Mouse (Mus musculus) limb, embryonic 15.5 days (tissue): ENCODE data around the gene Cd248. TPM values are rescaled to one million over a fixed set of nuclear protein-coding genes. Genes with fewer than 3 reads are reported as not detected.

Source experiments
- ATAC-seq: fragments of 200-750 bp; cut with Nextera tagmentation; 2 replicates; pipeline ENCODE4 v1.8.0; 2017; ENCODE audit warnings: low read depth, moderate TSS enrichment; ENCODE audit not compliant: insufficient number of reproducible peaks, low FRiP score, low TSS enrichment
- H3K27ac ChIP-seq: fragments of 300-500 bp; sonication (generic); 2 replicates; pipeline ENCODE4 v1.5.1; 2015; ENCODE audit warnings: moderate library complexity, mild to moderate bottlenecking, inconsistent platforms
- H3K27me3 ChIP-seq: fragments of 300-500 bp; sonication (generic); 2 replicates; pipeline ENCODE4 v1.6.1; 2015; ENCODE audit warnings: inconsistent platforms
- H3K36me3 ChIP-seq: fragments of 300-500 bp; sonication (generic); 2 replicates; pipeline ENCODE4 v1.6.1; 2015; ENCODE audit warnings: inconsistent platforms
- H3K4me1 ChIP-seq: fragments of 300-500 bp; sonication (generic); 2 replicates; pipeline ENCODE4 v1.6.1; 2015; ENCODE audit warnings: inconsistent platforms
- H3K4me2 ChIP-seq: fragments of 300-500 bp; sonication (generic); 2 replicates; pipeline ENCODE4 v1.6.1; 2015; ENCODE audit warnings: mild to moderate bottlenecking, inconsistent platforms
- H3K4me3 ChIP-seq: fragments of 300-500 bp; sonication (generic); 2 replicates; pipeline ENCODE4 v1.5.1; 2015; ENCODE audit warnings: mild to moderate bottlenecking, inconsistent platforms
- H3K9ac ChIP-seq: fragments of 300-500 bp; sonication (generic); 2 replicates; pipeline ENCODE4 v1.6.1; 2015; ENCODE audit warnings: inconsistent platforms
- H3K9me3 ChIP-seq: fragments of 300-500 bp; sonication (generic); 2 replicates; pipeline ENCODE4 v1.6.1; 2016; ENCODE audit warnings: inconsistent platforms
- WGBS: fragments of 180-500 bp; shearing (Covaris S2); methylation state at CpG from one replicate; pipeline ENCODE4 v1.1.7; 2015; 5-methylcytosine and 5-hydroxymethylcytosine counted together
- polyA plus RNA-seq: library from polyadenylated mRNA; unstranded; fragments of >200 nt; fragmentation: Nextera tagmentation; extraction: Ambion mirVana; gene quantifications from 2 replicates; pipeline ENCODE4 v1.2.1, GENCODE M21; 2015

Cd248 gene
- polyA plus RNA-seq, 1 experiment from 2014 or later: 95.9 TPM

GRCm38 (mm10) chr19:5056251-5056650, 11.6 kb upstream of the Cd248 start:
- H3K4me1 ChIP-seq: peaks cover 59% of the 10 kb centered on the region
- H3K36me3 ChIP-seq: no peaks in the 10 kb centered on the region
- no peak overlapping the region for H3K4me3 ChIP-seq
- no peak for ATAC-seq
- H3K27me3 ChIP-seq: peaks cover 30% of the 10 kb centered on the region
- no peaks in the 10 kb centered on the region for H3K9me3 ChIP-seq
- H3K9ac ChIP-seq: no peak overlapping the region
- H3K27ac ChIP-seq: no peak overlapping the region
- 8% methylated on average over 6 of the region's 6 CpGs for WGBS
- H3K4me2 ChIP-seq: no peak overlapping the region

GRCm38 (mm10) chr19:5057876-5058775, 9.8 kb upstream of the Cd248 start:
- H3K9ac ChIP-seq: no peak overlapping the region
- H3K4me3 ChIP-seq: no peak overlapping the region
- H3K4me1 ChIP-seq: peaks cover 48% of the 10 kb centered on the region
- no peaks in the 10 kb centered on the region for H3K9me3 ChIP-seq
- H3K27me3 ChIP-seq: peaks cover 11% of the 10 kb centered on the region
- ATAC-seq: no peak
- H3K36me3 ChIP-seq: no peaks in the 10 kb centered on the region
- H3K4me2 ChIP-seq: no peak overlapping the region
- H3K27ac ChIP-seq: peak overlapping the region; percentile 38; the same call in 1 of the 2 replicates
- 30% methylated on average over 16 of the region's 16 CpGs for WGBS

- Histone ChIP-seq H3K4me2 (no peak overlapping the region), H3K27ac (peak overlapping the region; percentile 48), H3K36me3 (no peaks in the 10 kb centered on the region)
Observed at GRCm38 (mm10) chr19:5058801-5059771, 8.8 kb upstream of the Cd248 start.

GRCm38 (mm10) chr19:5060365-5061330, 7.2 kb upstream of the Cd248 start:
- no peaks in the 10 kb centered on the region for H3K9me3 ChIP-seq
- H3K4me3 ChIP-seq: no peak overlapping the region
- peak; percentile 16; the same call in 1 of the 2 replicates for ATAC-seq
- no peaks in the 10 kb centered on the region for H3K27me3 ChIP-seq
- no peaks in the 10 kb centered on the region for H3K36me3 ChIP-seq
- no peak overlapping the region for H3K4me2 ChIP-seq
- H3K9ac ChIP-seq: no peak overlapping the region
- 27% methylated on average over 5 of the region's 5 CpGs for WGBS
- peaks cover 55% of the 10 kb centered on the region for H3K4me1 ChIP-seq
- H3K27ac ChIP-seq: peak overlapping the region; percentile 40

More at GRCm38 (mm10) chr19:5058801-5059771, 8.8 kb upstream of the Cd248 start:
- Histone ChIP-seq H3K9me3 (no peaks in the 10 kb centered on the region), H3K27me3 (peaks cover 1% of the 10 kb centered on the region; the same call in 1 of the 2 replicates), H3K9ac (no peak overlapping the region; the same call in 1 of the 2 replicates), H3K4me3 (no peak overlapping the region), H3K4me1 (peaks cover 46% of the 10 kb centered on the region)
- ATAC-seq: peak; percentile 33; the same call in 1 of the 2 replicates
- WGBS: 24% methylated on average over 10 of the region's 10 CpGs

GRCm38 (mm10) chr19:5062041-5062440, 5.8 kb upstream of the Cd248 start:
- no peak overlapping the region for H3K27ac ChIP-seq
- no peak overlapping the region for H3K4me3 ChIP-seq
- no peak for ATAC-seq
- 81% methylated on average over 5 of the region's 5 CpGs for WGBS
- H3K9ac ChIP-seq: no peak overlapping the region
- H3K4me1 ChIP-seq: peaks cover 51% of the 10 kb centered on the region
- H3K27me3 ChIP-seq: no peaks in the 10 kb centered on the region
- no peak overlapping the region for H3K4me2 ChIP-seq
- H3K36me3 ChIP-seq: no peaks in the 10 kb centered on the region
- H3K9me3 ChIP-seq: no peaks in the 10 kb centered on the region

GRCm38 (mm10) chr19:5062446-5062845, 5.4 kb upstream of the Cd248 start:
- 45% methylated on average over 6 of the region's 6 CpGs for WGBS
- H3K27ac ChIP-seq: no peak overlapping the region
- H3K9ac ChIP-seq: no peak overlapping the region
- H3K4me3 ChIP-seq: no peak overlapping the region
- ATAC-seq: no peak
- H3K9me3 ChIP-seq: no peaks in the 10 kb centered on the region
- peaks cover 55% of the 10 kb centered on the region for H3K4me1 ChIP-seq
- H3K36me3 ChIP-seq: no peaks in the 10 kb centered on the region
- H3K4me2 ChIP-seq: no peak overlapping the region
- no peaks in the 10 kb centered on the region for H3K27me3 ChIP-seq

- H3K27ac ChIP-seq: no peak overlapping the region
- H3K4me2 ChIP-seq: no peak overlapping the region
- 59% methylated on average over 7 of the region's 7 CpGs for WGBS
- peaks cover 58% of the 10 kb centered on the region for H3K4me1 ChIP-seq
- peaks cover 3% of the 10 kb centered on the region; the same call in 1 of the 2 replicates for H3K27me3 ChIP-seq
- H3K9me3 ChIP-seq: no peaks in the 10 kb centered on the region
- H3K9ac ChIP-seq: no peak overlapping the region
- no peak overlapping the region for H3K4me3 ChIP-seq
- ATAC-seq: no peak
- no peaks in the 10 kb centered on the region for H3K36me3 ChIP-seq
Observed at GRCm38 (mm10) chr19:5065104-5065503, 2.8 kb upstream of the Cd248 start.

- H3K4me3 ChIP-seq: peak overlapping the region; percentile 67
- no peaks in the 10 kb centered on the region for H3K36me3 ChIP-seq
- peak overlapping the region; percentile 91 for H3K4me2 ChIP-seq
- H3K27ac ChIP-seq: peak overlapping the region; percentile 96
- peaks cover 3% of the 10 kb centered on the region; the same call in 1 of the 2 replicates for H3K27me3 ChIP-seq
- no peak for ATAC-seq
- peak overlapping the region; percentile 80 for H3K9ac ChIP-seq
- WGBS: 7% methylated on average over 15 of the region's 15 CpGs
- H3K9me3 ChIP-seq: no peaks in the 10 kb centered on the region
- H3K4me1 ChIP-seq: peaks cover 60% of the 10 kb centered on the region
Observed at GRCm38 (mm10) chr19:5067040-5067799, 658 bp upstream of the Cd248 start.

- no peak for ATAC-seq
- H3K27me3 ChIP-seq: peaks cover 3% of the 10 kb centered on the region; the same call in 1 of the 2 replicates
- peak overlapping the region; percentile 80 for H3K9ac ChIP-seq
- peaks cover 72% of the 10 kb centered on the region for H3K4me1 ChIP-seq
- peak overlapping the region; percentile 91 for H3K4me2 ChIP-seq
- peak overlapping the region; percentile 67 for H3K4me3 ChIP-seq
- H3K36me3 ChIP-seq: no peaks in the 10 kb centered on the region
- H3K27ac ChIP-seq: peak overlapping the region; percentile 96
- H3K9me3 ChIP-seq: no peaks in the 10 kb centered on the region
- WGBS: 27% methylated on average over 21 of the region's 21 CpGs
Observed at GRCm38 (mm10) chr19:5068570-5069234, 824 bp downstream of the Cd248 start.

GRCm38 (mm10) chr19:5069486-5069885, 1.6 kb downstream of the Cd248 start:
- peaks cover 6% of the 10 kb centered on the region; the same call in 1 of the 2 replicates for H3K27me3 ChIP-seq
- H3K36me3 ChIP-seq: no peaks in the 10 kb centered on the region
- no peak for ATAC-seq
- peaks cover 74% of the 10 kb centered on the region for H3K4me1 ChIP-seq
- H3K27ac ChIP-seq: peak overlapping the region; percentile 96
- WGBS: 69% methylated on average over 5 of the region's 5 CpGs
- peak overlapping the region; percentile 67 for H3K4me3 ChIP-seq
- peak overlapping the region; percentile 91 for H3K4me2 ChIP-seq
- H3K9me3 ChIP-seq: no peaks in the 10 kb centered on the region
- H3K9ac ChIP-seq: no peak overlapping the region
